Mouse (Mus musculus): ENCODE data around the gene Ccdc146. TPM values are rescaled to one million over a fixed set of nuclear protein-coding genes. Genes with fewer than 3 reads are reported as not detected.

Gene Ccdc146
- polyA plus RNA-seq, 1 experiment: not detected

GRCm38 (mm10) chr5:21314696-21315095 lies 109.8 kb downstream of the Ccdc146 start:
- TF ChIP-seq GATA1 (IDR thresholded peaks at IDR 0.05; ENCODE audit: low read length): no peak

DNA sequence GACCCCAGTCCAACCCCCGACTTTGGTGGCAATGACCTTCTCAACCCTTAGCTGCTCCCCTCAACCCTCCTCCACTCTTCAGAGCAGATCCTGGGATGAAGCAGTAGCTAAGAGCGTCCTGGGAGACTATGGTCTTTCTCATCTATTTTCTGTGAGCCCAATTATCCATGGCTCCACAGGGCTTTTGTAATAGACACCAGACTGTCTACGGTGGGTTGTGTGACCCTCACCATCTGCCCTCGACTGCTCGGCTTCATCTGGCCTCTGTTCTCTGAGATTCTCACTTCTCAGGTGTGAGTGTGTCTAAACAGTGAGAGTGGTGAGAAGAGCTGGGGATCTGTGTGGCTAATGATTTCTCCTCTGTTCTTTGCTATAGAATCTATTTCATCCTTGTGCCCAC lies 117.3 kb downstream of the Ccdc146 start:
- no peak for TF ChIP-seq GATA1 (IDR thresholded peaks at IDR 0.05; ENCODE audit: low read length)

DNA sequence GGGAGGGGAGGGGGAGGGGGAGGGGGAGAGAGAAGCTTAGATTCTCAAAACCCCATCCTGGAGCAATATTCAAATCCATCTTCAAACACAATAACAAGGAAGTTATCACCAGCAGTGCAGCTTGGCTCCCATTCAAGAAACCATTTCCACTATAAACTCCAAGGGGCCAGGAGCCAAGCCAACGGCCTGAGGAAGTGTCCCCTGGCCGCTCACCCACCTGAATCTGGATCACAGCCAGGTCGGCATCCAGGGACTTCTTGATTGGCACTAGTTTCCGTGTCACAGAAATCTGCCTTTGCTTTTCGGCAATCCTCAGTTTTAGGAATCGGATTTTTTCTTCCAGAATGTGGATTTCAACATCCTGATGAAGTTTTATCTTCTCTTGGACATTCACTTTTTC lies 123.5 kb downstream of the Ccdc146 start:
- no peak for TF ChIP-seq GATA1 (IDR thresholded peaks at IDR 0.05; ENCODE audit: low read length)

- TF ChIP-seq GATA1 (IDR thresholded peaks at IDR 0.05; ENCODE audit: low read length): no peak
Measured at GRCm38 (mm10) chr5:21300058-21300457, 124.4 kb downstream of the Ccdc146 start.

DNA sequence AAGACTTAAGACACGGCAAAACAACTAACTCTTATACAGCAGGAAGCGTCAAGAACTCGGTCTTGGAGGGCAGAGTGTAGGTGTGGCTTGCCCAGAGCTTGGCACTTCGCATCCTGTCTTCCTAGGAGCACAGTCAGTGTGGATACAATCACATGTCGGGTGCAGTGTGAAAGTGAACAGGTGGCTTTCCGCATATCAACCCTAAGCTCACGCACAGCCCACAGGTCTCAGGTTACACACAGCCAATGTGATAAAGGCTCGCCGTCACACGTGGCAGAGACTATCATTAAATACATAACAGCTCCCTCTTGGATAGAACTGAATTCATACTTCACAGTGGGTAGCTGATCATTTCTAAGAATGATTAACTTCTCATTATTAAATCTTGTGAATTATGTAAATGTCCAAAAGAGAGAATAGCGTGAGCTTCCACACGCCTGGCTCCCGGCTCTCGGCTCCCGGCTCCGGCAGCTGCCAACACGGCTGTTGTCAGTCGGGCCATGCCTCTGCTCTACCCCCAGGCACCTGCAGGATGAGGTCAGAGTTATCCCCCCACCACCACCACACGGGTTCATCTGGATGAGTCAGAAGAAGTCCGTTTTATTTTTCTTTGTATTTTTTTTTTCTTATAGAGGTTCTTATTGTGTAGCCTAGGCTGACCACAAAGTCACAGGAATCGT lies 125.3 kb downstream of the Ccdc146 start:
- TF ChIP-seq GATA1 (IDR thresholded peaks at IDR 0.05; ENCODE audit: low read length): no peak

- no peak for TF ChIP-seq GATA1 (IDR thresholded peaks at IDR 0.05; ENCODE audit: low read length)
Measured at GRCm38 (mm10) chr5:21295683-21296082, 128.8 kb downstream of the Ccdc146 start.

- TF ChIP-seq GATA1 (IDR thresholded peaks at IDR 0.05; ENCODE audit: low read length): no peak
Measured at GRCm38 (mm10) chr5:21290594-21290993, 133.9 kb downstream of the Ccdc146 start.

GRCm38 (mm10) chr5:21288658-21289435 lies 135.6 kb downstream of the Ccdc146 start:
- no peak for TF ChIP-seq GATA1 (IDR thresholded peaks at IDR 0.05; ENCODE audit: low read length)

DNA sequence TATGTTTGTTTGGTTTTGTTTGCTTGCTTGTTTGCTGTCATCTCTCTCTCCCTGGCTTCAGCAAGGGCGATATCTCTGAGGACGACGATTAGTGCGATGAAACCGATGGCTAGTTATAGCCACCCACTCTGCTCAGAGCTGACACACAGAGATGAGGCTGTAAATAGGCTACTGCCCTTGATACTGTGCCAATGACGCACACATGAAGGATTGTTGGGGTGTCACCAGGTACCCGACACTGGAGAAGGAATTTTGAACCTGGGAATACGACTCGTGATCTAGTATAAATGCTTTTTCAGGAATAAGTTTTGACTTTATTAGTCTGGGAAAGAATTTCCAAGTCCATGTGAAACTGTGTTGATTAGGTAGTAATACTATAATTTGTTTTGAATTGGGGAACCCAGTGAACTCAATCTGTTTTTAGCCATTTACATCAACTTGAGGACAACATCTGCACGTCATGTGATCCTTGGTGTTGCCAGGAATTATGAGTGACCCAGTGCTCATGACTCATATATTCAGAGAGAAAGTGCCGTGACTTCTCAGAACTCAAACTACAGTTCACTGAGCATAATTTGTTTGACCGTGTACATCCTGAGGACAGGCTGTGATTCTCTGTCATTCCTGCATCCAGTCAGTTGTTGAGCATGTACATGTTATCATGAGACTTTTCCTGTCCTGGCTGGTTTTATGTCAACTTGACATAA lies 141.0 kb downstream of the Ccdc146 start:
- no peak for TF ChIP-seq GATA1 (IDR thresholded peaks at IDR 0.05; ENCODE audit: low read length)

DNA sequence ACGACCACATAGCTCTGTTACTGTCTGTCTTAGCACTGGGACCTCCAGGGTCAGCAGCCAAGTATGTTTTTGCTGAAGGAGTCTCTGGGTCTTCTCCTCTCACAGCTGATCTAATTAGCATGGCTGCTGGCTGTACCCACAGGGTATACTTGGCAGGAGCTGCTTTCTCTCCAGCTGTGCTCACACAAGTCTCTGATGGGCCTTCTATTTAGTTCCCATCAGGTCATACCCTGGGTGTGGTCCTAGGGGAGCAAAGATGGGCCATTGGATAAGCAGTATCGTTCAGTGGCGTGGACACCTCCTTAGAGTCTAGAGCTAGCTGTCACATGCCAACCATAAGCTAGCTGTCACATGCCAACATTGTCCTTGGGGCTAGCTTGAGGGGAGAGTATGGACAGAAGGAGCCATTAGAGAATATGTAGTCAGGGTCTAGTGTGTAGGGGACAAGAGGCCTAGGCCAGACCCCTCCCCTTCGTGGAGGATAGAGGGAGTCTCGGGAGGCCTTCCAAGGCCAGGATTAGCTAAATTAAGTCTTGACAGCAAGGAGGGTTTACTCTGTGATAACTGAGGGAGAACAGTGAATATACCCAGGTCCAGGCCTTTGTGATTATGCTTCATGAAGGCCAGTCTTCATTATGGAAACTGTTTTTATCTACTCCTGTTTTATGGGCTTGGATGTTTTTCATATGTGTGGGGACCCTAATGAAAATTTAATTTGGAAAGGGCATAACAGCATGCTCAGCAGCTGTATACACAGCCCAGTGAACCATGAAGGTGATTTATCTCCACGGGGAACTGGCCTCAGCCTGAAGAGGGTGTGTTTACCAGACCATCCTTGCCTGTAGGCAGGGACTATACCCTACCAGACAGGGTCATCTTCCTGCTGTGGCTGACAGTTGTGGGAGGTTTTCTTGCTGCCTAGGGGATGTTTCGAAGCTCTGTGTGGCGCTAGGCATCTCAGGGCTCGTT lies 152.8 kb downstream of the Ccdc146 start:
- no peak for TF ChIP-seq GATA1 (IDR thresholded peaks at IDR 0.05; ENCODE audit: low read length)

DNA sequence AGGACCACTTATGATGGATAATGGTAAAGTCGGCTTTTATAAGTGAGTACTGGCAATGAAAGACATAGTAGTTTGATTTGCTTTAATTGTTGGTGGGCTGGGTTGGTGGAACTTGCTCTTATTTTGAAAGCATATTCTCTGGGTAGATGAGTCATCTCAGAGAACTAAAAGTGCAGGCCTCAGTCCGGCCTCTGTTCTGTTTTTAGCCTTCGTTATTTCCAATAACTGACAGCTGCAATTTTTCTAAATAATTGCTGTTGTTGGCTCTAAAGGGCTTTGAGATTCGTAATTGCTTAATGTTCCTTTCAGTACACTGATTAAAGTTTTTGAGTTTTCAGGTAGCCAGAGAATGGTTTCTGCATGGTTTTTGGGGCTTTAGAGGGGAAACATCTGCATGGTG lies 153.7 kb downstream of the Ccdc146 start:
- no peak for TF ChIP-seq GATA1 (IDR thresholded peaks at IDR 0.05; ENCODE audit: low read length)

GRCm38 (mm10) chr5:21269446-21269845 lies 155.0 kb downstream of the Ccdc146 start:
- TF ChIP-seq GATA1 (IDR thresholded peaks at IDR 0.05; ENCODE audit: low read length): no peak

- no peak for TF ChIP-seq GATA1 (IDR thresholded peaks at IDR 0.05; ENCODE audit: low read length)
Measured at GRCm38 (mm10) chr5:21267090-21267489, 157.4 kb downstream of the Ccdc146 start.

DNA sequence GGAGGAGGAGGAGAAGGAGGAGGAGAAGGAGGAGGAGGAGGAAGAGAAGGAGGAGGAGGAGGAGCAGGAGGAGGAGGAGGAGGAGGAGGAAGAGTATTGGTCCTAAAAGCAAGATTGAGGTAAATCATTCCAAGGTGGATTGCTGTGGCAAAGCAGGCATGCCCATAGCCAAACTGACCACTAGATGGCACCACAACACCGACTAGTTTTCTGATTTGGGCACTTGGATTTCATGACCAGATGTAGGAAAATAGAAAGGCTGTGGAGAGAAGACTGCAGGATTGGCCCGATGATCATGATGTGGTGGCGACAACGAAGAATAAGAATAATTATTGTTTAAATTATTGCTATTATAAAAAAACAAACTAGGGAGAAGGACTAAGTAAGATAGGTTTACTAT lies 159.4 kb downstream of the Ccdc146 start:
- no peak for TF ChIP-seq GATA1 (IDR thresholded peaks at IDR 0.05; ENCODE audit: low read length)

GRCm38 (mm10) chr5:21264352-21265021 lies 160.0 kb downstream of the Ccdc146 start:
- TF ChIP-seq GATA1 (IDR thresholded peaks at IDR 0.05; ENCODE audit: low read length): no peak

Data from G1E-ER4 (cell line).